In the genomic region with DNA sequence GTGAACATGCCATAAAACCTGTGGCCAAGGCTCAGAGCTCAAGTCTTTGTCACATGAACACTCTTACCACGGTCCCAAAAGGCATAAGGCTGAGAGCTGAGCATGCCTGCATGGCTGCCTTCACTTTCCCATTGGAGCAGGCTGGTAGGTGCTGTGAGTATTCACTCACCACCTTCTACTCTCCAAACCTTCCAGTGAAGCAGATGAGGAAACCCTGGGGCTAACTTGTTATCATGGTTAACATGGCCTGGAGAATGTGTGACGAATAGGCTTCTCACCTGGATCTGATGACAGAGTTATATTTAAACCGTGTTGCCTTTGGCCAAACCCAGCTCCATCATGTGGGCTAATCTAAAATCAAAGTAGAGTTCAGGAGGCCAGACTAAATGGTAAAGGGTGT, we compare ENCODE assay signal across 14 mouse cellular contexts.
"Had no signal": no experiment of that assay in that cellular context is flagged by ENCODE, and none has a peak within 500 bp of the region (broad histone marks: within the 10 kb centered on the region; RNA-seq: fewer than 3 reads in every experiment).

No protein-coding gene starts in this region.

- H3K27ac ChIP-seq: kidney, embryonic 15.5 days; left cerebral cortex, adult 2 months; liver, embryonic 13.5 days had no signal

- DNase-seq: kidney, postnatal 10 days; kidney, postnatal 36 days; layer of hippocampus, postnatal 36 days; liver, embryonic 13.5 days; lung, adult 2 months; lung, postnatal 14 days; lung, postnatal 4 days; midbrain, embryonic 14.5 days; thymus, adult 2 months; thymus, postnatal 14 days; thymus, postnatal 4 days had no signal

- H3K36me3 ChIP-seq: kidney, embryonic 15.5 days; liver, embryonic 13.5 days had no signal

- H3K9me3 ChIP-seq: kidney, embryonic 15.5 days; liver, embryonic 13.5 days had no signal

- H3K9ac ChIP-seq: kidney, embryonic 15.5 days; liver, embryonic 13.5 days had no signal

- H3K27me3 ChIP-seq: kidney, embryonic 15.5 days had no signal

- H3K4me3 ChIP-seq: kidney, embryonic 15.5 days; left cerebral cortex, adult 2 months; liver, embryonic 13.5 days had no signal

- H3K4me1 ChIP-seq: liver, embryonic 13.5 days had no signal

- H3K4me2 ChIP-seq: kidney, embryonic 15.5 days; liver, embryonic 13.5 days; midbrain, embryonic 11.5 days had no signal
